Mouse (Mus musculus): ENCODE results near the gene Commd7.

The Commd7 gene

DNA sequence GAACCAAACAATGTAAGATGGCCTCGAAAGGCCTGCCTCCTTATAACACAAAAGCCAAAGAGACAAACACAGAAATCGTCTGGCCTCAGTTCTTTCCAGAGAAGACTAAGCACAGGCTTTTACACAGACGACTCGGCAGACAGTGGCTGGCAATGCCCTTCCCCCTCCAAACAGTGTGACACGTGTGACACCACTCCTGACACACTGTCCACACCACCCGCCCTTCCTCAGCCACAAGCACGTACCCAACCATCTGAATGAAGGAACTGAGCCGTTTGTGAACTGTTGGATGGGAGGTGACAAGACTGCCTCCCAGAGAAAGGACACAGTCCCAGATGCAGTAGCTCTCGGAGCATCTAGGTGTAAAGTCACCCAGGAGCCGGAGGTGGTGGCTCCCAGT, 13.7 kb downstream of the Commd7 start:
- DNase-seq = no peak

DNA sequence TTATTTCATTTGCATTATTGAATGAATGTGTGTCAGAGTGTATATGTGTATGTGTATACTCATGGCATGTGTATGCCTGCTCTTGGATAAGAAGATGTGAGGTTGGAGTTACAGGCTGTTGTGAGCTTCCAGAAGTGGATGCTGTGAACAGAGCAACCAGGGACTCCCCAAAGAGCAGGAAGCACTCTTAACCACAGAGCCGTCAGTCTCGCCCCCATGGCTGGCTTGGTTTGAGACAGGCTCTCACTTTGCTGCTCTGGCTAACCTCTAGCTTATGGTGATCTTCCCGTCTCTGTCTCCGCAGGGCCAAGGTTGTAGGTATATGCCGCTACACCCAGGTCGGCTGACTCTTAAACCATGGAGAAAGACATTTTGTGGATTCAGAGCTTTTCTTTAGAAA, 14.1 kb downstream of the Commd7 start:
- no peak for DNase-seq

DNA sequence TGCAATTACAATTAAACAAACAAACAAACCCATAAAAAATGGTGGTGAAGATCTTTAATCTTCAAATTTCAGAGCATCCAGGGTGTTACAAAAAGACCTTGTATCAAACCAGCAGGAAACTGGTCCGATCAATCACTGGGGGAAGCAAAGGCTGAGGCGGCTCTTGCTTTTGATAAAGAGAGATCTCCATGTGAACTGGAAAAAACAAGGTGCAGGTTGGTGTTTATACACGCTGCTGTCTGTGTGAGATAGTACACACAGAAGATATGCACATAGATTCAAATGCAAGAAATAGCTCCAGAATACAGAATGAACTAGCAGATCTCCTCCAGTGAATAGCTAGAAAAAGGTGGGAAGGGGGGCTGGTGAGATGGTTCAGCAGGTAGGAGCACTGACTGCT, 15.7 kb downstream of the Commd7 start:
- no peak for DNase-seq

DNA sequence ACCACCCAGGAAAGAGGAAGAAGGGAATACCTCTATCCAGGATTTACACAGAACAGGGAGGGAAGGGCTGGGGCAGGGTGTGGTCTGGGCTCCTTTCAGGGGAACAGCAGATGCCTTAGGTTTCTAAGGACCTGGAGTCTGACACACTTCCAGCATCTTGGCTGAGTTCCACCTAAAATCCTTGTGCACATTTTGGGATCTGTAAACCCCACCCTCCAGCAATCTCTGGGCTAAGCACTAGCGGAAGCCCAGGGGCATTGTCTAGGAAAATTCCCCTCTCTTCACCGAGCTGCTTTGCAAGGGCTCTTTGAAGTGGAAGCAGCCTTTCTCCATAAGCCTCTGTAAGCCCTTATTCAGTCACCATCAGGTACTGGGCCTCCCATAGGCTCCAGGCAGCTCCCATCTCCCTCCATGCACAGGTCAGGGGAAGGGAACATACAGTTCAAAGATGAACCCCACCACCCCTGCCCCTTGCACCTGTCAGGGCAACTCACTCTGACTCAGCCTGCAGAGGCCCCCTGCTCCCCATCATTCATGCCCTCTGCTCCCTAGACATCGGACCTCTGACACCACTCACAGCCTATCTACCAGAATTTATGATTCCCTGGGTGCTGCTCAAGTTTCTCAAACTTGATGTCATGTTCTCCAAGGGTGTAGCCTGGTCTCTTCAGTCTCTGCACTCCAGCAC, 19.8 kb downstream of the Commd7 start:
- no peak for DNase-seq

DNA sequence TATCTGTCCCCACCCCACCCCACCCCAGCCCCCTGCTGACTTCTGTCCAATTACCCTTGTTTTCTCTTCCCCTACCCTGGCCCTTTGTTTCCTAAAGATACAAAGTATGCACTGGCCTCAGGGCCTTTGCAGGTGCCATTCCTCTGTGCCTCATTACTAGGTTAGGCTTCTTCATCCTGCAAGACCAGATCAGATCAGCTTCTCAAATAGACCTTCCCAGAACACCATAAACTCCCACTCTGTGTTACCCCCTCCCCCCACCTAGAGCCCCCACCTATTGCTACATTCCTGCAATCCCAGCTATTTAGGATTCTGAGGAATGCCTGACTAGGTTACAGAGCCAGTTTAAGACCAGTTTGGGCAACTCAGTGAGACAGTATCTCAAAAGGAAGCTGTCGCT, 20.8 kb downstream of the Commd7 start:
- no peak for DNase-seq

DNA sequence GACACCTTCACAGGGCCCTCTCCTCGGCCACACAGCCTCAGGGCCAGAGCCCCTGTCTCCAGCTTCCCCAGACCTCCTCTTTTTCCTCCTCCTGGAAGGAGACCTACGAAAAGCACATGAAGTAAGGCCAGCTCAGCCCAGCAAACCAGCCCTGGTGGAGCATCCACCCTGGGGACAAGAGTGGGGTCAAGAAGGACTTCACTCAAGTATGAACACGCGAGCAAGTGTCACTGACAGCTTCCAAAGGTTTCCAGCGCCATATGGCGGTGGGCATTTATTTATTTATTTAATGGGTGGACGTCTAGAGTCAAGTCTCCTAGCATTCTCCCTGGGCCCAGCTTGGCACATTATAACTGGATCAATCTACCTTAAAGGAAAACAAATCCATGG, 21.3 kb downstream of the Commd7 start:
- DNase-seq = no peak

DNA sequence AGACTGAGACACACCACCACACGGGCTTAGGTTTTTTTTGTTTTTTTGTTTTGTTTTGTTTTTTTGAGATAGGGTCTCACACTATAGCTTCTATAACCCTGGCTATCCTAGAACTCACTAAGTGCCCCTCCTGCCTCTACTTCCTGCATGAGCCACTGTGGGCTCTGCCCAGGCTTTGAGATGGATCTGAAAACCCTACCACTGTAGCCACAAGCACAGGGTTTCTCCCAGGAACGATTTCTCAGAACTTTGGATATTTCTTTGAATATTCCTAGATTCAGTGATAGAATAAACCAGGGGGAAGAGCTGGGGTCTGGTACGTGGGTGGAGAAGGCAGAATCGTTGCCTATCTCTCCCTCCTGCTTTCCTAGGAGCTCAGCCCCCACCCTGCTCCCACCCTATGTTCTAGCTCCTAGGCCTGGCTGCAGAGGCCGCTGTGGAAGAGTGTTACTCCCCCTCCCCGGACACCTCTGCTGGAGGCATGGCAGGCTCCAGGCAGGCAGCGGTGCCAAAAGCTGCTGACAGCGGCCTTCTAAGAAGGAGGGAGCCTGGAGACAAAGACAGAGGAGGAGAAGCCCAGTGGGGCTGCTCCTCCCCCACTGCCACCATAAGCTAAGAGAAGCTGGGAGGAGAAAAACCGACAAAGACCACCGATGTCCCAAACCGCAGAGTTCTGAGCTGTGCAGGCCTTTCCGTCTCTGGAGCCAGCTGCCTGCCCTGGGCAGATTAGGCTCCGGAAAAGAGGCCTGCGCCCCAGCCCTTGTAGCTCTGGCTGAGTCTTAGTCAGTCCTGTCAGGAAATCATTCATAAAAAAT, 21.9 kb downstream of the Commd7 start:
- no peak for DNase-seq

DNA sequence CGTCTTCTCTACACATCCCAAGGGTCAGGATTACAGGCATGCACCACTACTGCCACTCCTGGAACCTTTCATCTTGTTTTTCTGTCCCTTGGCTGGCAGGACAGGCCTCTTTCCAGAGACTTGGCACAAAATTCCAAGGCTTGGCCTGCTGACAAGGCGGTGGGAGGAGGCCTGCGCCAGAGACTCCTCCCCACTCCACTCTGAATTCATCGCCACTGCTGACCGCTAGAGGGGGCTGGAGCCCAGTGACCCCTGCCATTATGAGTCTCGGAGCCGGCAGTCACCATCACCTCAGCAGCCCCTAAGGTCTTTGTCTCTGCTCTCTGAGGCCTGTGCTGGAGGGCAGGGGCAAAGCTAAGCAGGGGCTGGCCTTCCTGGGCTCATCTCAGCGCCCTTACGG, 23.0 kb downstream of the Commd7 start:
- peak; percentile 84 for DNase-seq

DNA sequence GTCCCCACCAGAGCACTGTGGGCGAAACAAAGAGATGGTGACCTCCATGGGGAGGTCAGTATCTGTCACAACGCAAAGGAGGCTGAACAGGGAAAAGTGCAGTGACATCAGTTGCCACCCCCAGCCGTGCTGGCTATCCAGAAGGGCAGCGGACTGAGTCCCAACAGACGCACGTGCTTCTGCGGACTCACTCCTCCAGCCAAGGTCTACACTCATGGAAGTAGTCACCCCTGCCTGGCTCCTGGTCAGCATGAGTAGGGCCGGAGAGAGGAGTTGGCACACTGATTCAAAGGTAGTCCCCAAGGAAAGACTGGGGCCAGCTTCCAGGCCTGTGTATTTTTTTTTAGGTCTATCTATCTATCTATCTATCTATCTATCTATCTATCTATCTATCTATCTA, 23.5 kb downstream of the Commd7 start:
- DNase-seq = no peak

DNA sequence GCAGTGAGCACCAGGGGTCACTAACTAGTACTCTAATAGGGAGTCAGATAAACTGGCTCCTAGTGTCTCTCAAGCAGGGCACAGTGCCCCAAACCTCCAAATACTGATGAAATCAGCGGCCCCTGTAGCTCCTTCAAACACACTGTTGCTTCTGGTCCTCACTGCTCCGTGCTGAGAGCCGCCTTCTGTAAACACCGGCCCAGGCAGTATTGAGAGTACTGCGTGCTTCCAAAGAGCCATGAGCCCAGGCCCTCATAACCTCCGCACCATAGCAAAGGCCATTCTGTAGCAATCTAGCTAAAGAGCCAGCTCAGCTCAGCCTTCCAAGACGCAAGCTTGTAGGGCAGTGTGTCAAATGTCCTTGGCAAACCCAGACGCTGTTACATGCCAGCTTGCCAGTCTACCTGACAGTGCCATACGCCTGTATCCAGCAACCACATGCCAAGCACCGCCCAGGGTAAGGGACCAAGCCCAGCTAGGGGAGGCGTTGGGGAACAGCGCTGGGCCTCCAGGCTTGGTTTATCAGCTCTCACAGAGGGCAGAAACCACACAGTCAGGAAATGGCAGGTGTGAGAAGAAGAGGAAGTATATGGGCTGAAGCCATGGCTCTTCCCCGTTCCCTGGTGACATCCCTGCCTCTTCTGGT, 24.6 kb downstream of the Commd7 start:
- peak; percentile 61 for DNase-seq

DNA sequence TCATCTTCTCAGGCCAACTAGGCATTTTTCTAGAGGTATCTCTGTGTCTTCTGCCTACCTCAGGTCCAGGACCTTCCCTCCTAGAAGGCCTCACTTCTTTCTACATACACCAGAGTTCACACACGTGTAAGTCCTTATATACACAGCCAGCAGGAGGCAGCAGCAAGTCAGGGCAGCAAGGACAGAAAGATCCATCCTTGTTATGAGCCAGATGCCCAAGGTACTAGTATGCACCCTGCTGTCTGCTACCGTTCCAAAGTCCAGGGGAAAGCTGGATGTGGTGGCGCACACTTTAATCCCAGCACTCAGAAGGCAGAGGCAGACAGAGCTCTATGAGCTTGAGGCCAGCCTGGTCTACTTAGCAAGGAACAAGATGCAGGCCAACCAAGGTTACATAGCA, 26.2 kb downstream of the Commd7 start:
- DNase-seq = peak; percentile 81

DNA sequence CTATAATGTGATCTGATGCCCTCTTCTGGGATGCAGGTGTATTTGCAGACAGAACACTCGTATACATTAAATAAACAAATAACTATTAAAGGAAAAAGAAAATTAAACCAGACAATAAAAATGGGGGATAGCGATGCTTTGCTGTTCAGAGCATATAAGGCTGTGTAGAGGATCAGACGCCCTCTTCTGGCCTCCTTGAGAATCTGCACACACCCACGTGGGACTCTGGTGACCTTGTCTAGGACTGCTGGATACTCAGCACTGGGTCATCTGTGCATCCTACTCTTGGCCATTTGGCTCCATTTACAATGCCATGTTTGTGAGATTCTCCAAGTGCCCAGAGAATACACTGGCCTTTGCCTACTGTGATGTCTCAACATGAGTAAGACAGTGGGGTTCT, 28.9 kb downstream of the Commd7 start:
- no peak for DNase-seq

DNA sequence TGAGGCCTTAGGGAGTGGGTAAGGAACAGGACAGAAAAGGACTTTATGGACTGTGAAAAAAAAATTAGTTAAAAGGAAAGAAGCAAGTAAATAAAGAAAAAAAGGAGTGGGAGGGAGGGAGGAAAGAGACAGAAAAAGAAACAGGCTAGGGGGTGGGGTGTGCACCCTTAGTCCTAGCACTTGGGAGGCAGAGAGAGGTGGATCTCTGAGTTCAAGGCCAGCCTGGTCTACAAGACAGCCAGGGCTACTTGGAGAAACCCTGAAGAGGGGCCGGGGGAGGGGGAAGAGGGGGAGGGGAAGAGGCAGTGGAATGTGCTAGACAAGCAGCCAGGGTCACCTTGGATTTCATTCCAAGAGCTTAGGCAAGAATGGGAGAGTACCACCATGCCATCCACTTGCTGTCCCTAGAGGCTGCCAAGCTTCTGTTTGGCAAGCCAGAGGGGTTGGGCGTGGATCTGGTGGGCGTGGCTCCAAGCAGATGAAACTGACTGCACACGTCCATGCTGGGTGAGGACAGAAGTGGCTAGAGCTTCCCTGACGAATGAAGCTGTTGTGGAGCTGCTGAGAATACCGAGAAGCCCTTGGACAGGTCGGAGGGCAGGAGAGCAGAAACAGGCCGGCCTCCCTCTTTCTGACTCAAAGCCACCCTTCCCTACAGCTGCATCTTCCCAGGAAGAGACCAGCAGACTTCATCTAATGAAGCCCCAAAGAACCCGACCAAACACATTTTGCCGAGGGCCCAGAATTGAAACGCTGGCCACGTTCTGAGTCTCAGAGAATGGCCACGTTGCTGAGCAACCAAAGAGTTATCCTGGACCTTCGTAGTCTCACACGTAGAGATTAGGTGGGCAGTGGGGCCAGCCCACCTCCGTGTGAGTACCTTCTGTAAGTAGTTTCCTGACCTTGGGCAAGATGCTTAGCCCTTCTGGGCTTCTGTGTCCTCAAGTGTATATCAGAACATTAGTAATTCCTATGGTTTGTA, 31.6 kb downstream of the Commd7 start:
- no peak for DNase-seq

DNA sequence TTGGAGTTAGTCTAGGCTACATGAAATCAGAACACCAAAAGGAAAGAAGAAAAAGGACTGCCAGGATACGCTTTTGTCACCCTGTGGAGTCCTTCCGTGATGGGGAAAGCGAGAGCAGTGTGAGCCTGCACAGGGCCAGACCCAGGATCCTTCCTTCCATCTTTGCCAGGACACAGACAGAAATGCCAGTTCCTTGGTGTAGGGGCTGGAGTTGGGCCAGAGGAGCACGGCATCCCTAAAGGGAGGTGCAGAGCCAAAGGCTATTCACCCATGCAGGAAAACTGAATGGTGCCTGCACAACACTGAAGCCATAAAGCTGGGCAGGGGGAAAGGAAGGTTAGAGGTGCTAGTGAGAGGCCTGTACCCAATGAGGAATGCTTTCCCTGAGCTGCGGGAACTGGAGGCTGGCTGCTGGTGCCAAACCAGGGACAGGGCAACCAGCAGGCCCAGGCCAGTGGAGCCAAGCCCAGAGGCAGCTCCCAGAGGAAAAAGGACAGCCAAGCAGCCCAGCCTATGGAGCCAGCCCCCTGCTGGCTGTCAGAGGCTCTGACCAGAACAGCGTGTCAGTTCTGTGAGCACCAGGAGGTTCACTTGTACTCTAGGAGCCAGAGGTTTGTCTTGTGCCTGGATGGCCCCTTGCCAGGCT, 32.4 kb downstream of the Commd7 start:
- peak; percentile 30 for DNase-seq

DNA sequence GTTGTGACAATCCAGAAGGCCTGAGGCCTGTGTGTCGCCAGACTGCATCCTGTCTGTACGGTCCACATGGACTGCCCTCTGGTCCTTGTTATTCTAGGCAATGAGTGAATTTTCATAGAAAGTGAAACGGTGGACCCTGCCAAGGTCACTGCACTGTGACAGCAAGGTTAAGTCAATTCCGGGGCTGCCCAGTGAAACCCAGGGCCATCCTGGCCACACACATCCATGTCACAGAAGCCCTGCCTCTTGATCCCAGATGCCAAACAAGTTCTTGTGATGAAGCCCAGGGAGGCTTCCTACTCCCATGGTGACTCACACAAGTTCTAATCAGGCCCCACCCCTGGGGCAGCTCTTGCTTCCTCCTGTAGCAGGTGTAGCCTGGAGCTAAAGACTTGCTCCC, 35.0 kb downstream of the Commd7 start:
- DNase-seq = no peak

DNA sequence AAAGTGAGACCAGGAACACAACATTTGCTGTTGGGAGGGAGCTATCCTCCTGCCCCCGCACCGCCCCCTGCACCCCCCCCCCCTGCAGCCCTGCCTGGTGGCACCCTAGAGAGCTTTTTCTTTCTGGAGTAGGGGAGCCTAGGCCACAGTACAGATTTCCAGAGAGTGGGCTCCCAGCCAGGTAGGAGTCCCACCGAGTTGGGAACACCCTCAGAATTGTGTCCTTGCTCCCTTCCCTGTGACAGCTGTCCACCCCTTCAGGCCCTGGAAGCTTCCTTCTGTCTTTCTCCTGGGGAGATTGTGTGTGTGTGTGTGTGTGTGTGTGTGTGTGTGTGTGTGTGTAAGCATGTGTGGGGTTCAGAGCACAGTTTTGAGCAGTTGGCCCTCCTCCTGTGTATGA, 35.6 kb downstream of the Commd7 start:
- DNase-seq = no peak

DNA sequence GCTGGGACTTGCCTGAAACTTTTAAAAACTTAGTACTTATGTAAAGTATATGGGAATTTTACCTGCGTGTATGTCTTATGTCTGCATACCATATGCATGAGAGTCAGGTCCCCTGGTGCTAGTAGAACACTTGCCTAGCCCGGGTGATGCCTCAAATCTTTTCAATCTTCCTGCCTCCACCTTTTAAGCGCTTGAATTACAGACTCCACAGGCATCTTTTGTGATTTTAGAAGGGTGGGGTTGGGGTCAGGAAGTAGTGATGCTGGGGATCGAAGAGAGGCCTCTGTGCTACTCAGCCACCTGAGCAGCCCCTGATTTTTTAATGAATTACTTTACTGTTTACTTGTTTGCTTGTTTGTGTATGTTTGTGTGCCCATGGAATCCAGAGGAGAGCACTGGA, 37.6 kb downstream of the Commd7 start:
- no peak for DNase-seq

DNA sequence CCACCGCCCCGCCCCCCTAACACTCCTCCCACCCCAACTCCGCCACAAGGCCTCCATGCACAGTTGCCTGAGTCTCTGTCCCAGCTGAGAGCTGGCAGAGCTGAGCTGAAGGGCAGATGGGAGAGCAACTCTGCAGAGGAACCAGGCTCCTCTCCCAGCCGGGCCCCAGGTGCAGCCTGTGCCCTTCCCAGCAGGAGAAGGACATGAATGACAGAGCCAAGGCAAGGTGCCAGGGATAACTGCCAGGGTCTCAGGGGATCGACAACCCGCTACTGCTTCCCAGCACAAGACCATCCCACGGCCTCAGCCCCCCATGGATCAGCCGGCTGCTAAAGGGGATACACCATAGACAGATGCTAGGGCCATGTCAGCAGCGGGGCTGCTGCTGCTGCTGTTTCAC, 39.4 kb downstream of the Commd7 start:
- DNase-seq = no peak

DNA sequence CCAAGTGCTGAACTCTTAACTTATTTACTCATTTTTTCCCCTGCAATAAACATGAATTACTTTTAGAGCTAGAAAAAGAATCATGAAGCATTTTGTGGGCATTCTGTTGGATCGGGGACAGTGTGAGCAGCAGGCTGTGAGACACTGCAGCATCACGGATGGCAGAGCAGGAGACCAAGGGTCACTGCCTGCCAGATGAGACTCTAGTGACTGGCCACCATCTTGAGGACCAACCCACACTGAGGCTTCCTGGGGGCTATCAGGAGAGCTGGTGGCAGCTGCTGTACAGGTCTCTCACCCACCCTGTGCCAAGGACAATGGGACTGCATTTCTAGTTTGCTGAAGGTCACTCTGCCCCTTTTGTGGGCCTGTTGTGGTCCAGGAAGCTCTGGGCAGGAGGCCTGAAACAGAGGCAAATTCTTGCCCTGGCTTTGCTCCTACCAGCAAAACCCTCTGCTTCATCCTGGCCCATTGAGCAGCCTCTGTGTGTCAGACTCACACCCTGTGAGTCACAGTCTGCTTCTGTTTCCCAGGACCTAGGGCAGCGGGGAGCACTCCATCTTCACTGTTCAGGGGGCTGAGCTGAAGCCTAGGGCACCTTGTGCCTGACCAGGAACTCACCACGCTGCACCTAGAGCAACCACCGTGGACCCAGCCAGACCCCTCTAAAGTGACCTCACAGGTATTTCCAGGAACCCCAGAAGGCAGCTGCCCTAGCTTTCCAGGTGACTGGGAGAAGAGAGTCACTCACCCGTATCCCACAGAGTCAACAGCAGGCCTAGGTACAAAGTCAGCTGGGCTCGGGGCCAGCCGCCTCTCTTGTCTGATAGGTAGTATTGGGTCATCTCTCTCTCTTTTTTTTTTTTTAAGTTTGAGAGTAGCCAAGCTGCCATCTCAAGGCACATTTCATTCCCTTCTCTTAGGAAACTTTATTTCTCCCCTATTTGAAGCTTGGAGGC, 40.2 kb downstream of the Commd7 start:
- no peak for DNase-seq

DNA sequence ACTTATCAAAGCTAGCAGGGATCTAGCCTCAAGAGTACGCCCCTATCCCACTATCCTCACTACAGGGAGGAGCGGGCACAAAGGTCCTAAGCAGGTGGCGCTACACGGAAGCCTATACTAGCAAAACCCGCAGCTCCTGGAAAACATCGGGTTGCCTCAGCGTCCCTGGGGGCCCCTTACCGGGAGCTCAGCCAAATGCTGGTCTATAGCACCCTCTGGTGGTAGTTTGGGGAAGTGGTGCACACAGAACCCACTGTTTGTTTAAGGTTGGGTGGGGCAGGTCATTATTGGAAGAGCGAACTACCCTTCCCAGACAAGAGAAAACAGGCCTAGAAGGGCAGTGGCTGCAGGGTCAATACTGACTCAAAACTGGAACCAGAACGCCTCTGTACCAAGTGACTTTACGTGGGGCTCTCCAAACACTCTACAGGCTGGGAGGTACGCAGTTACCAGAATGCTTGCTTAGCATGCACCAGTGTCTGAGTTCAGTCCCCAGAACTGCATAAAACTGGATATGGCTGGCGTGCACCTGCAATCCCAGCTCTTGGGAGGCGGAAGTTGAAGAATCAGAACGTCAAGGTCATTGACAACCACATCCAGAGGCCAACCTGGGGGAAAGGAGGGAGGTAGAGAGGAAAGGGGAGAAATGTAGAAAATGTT, 45.9 kb downstream of the Commd7 start:
- peak; percentile 92 for DNase-seq

DNA sequence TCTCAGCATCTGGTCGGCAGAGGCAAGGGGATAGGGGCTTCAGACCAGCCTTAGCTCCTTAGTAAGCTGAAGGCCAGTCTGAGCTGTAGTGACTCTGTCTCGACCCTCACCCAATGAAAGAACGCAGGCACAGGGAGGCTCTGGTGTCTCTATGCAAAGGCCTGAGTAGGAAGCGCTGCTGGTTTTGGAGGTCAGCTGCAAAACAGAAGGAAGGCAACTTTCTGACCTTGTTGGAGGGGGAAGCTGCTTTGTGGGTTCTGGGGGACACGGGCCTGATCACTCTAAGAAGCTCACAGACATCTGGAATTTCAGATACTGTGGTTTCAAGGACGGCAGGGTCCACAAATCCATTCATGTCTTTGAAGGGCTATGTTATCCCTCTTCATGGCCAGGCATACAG, 46.6 kb downstream of the Commd7 start:
- DNase-seq = no peak
